Comparison of ENCODE assay signal across 9 mouse cellular contexts in the genomic region with DNA sequence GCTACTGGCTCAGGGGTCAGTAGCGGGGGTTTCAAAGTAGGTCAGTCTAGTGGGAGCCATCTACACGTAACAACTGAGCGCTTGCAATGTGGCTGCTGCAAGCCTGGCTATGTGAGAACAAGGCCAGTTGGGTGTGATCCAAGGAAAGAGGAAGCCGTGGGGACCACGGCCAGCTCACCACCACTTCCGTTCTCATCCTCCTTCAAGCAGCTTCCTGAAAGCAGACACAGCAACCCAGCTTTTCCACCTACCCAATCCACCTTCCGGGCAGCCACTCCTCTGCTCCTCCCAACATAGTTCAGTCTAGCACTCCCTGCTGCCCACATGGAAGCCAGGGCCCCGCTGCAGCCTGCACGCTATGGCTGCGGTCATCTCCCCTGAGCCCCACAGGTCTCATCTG. TPM values are rescaled to one million over a fixed set of nuclear protein-coding genes. Genes with fewer than 3 reads are reported as not detected.
DNase-seq lines count a peak whose midpoint lies in the region; ATAC-seq lines count a peak whose summit lies in the region.
"Had no signal": no experiment of that assay in that cellular context is flagged by ENCODE, and none has a peak within 500 bp of the region (broad histone marks: within the 10 kb centered on the region; RNA-seq: fewer than 3 reads in every experiment).

No protein-coding gene starts in this region.

- ATAC-seq in intestine, embryonic 15.5 days, result no peak
- ATAC-seq in lung, embryonic 15.5 days (ENCODE audit: borderline replicate concordance, extremely low read depth, low FRiP score, low TSS enrichment), result peak; percentile 50; the same call in 1 of the 2 replicates
- ATAC-seq in stomach, embryonic 16.5 days (ENCODE audit: insufficient read depth, low FRiP score), result no peak

- peak overlapping the region; percentile 51; the same call in 1 of the 2 replicates for H3K27ac ChIP-seq in intestine, embryonic 15.5 days
- H3K27ac ChIP-seq in lung, embryonic 15.5 days, result peak overlapping the region; percentile 48
- H3K27ac ChIP-seq in stomach, embryonic 16.5 days (ENCODE audit: low read length), result peak overlapping the region; percentile 19; the same call in 1 of the 2 replicates
- H3K27ac ChIP-seq: embryonic facial prominence, embryonic 15.5 days had no signal

- no peaks in the 10 kb centered on the region for H3K27me3 ChIP-seq in intestine, embryonic 15.5 days (replicated peaks)
- no peaks in the 10 kb centered on the region for H3K27me3 ChIP-seq in lung, embryonic 15.5 days
- no peaks in the 10 kb centered on the region for H3K27me3 ChIP-seq in stomach, embryonic 16.5 days (ENCODE audit: control insufficient read depth, insufficient read depth, low read length)
- H3K27me3 ChIP-seq: embryonic facial prominence, embryonic 15.5 days had no signal

- no peak overlapping the region for H3K4me3 ChIP-seq in intestine, embryonic 15.5 days (replicated peaks)
- H3K4me3 ChIP-seq in lung, embryonic 15.5 days, result no peak overlapping the region
- H3K4me3 ChIP-seq in stomach, embryonic 16.5 days (replicated peaks; ENCODE audit: low read length), result no peak overlapping the region
- H3K4me3 ChIP-seq: embryonic facial prominence, embryonic 15.5 days had no signal

- peak; percentile 58 for DNase-seq in adrenal gland, adult 2 months
- no peak for DNase-seq in adrenal gland, postnatal 4 days (ENCODE audit: low spot score in 2 of 2)
- DNase-seq in urinary bladder, postnatal 25 days (ENCODE audit: low spot score), result peak; percentile 7
- DNase-seq in urinary bladder, adult 18-20 months (ENCODE audit: low spot score in 2 of 2), result no peak
- no peak for DNase-seq in yolk sac, embryonic 10.5 days (ENCODE audit: low spot score)

- 50% methylated on average over 10 of the region's 10 CpGs for WGBS in intestine, embryonic 15.5 days
- 30% methylated on average over 10 of the region's 10 CpGs for WGBS in lung, embryonic 15.5 days
- 41% methylated on average over 10 of the region's 10 CpGs for WGBS in stomach, embryonic 16.5 days

- H3K4me2 ChIP-seq in intestine, embryonic 15.5 days (replicated peaks), result no peak overlapping the region
- 0 out of 2 replicates have a peak overlapping the region, but pooled peaks have one; percentile 14 for H3K4me2 ChIP-seq in lung, embryonic 15.5 days
- peak overlapping the region; percentile 3; the same call in 1 of the 2 replicates for H3K4me2 ChIP-seq in stomach, embryonic 16.5 days (ENCODE audit: low read depth, low read length)
- H3K4me2 ChIP-seq: embryonic facial prominence, embryonic 15.5 days had no signal

- H3K4me1 ChIP-seq in intestine, embryonic 15.5 days (replicated peaks), result peaks cover 14% of the 10 kb centered on the region
- peaks cover 21% of the 10 kb centered on the region for H3K4me1 ChIP-seq in lung, embryonic 15.5 days
- peaks cover 9% of the 10 kb centered on the region for H3K4me1 ChIP-seq in stomach, embryonic 16.5 days (ENCODE audit: control insufficient read depth, insufficient read depth, low read length)

- H3K9me3 ChIP-seq in intestine, embryonic 15.5 days, result no peaks in the 10 kb centered on the region
- no peaks in the 10 kb centered on the region for H3K9me3 ChIP-seq in lung, embryonic 15.5 days
- H3K9me3 ChIP-seq in stomach, embryonic 16.5 days (replicated peaks; ENCODE audit: control insufficient read depth, low read length), result no peaks in the 10 kb centered on the region
- H3K9me3 ChIP-seq: embryonic facial prominence, embryonic 15.5 days had no signal

- peaks cover 7% of the 10 kb centered on the region for H3K36me3 ChIP-seq in intestine, embryonic 15.5 days
- peaks cover 13% of the 10 kb centered on the region for H3K36me3 ChIP-seq in lung, embryonic 15.5 days
- no peaks in the 10 kb centered on the region for H3K36me3 ChIP-seq in stomach, embryonic 16.5 days (ENCODE audit: control insufficient read depth, insufficient read depth, low read length)

- no peak overlapping the region for H3K9ac ChIP-seq in intestine, embryonic 15.5 days
- H3K9ac ChIP-seq in lung, embryonic 15.5 days, result no peak overlapping the region
- H3K9ac ChIP-seq in stomach, embryonic 16.5 days (ENCODE audit: low read length), result peak overlapping the region; percentile 26; the same call in 1 of the 2 replicates
- H3K9ac ChIP-seq: embryonic facial prominence, embryonic 15.5 days had no signal

RNA-seq across cellular contexts. Expression of gene Acaa1a, which starts 5.2 kb away (rescaled TPM):
- 100 to 1,000 TPM in 1 of 2 experiments, 10 to 100 TPM in 1; 79.6 to 121 TPM for total RNA-seq in adrenal gland, adult 2 months (2021)
- 607 and 681 TPM in 2 replicates for polyA plus RNA-seq in adrenal gland, adult 2 months (2012; rRNA removed)
- 100 to 1,000 TPM; 115 to 119 TPM for total RNA-seq in adrenal gland, postnatal 4 days (2021)
- 95.2 and 108 TPM in 2 replicates for polyA plus RNA-seq in intestine, embryonic 15.5 days (2015; fragmentation: Nextera tagmentation; extraction: Ambion mirVana)
- polyA plus RNA-seq in lung, embryonic 15.5 days (2015; fragmentation: Nextera tagmentation; extraction: Ambion mirVana), result 117 and 121 TPM in 2 replicates
- 131 and 139 TPM in 2 replicates for polyA plus RNA-seq in stomach, embryonic 16.5 days (2015; fragmentation: Nextera tagmentation; extraction: Ambion mirVana)

RNA-seq across cellular contexts. Expression of gene Myd88, which starts 6.9 kb away (rescaled TPM):
- 10 to 100 TPM; 26.9 to 34.5 TPM for total RNA-seq in adrenal gland, adult 2 months (2021)
- 18.5 and 19.7 TPM in 2 replicates for polyA plus RNA-seq in adrenal gland, adult 2 months (2012; rRNA removed)
- 10 to 100 TPM; 29.4 to 31.3 TPM for total RNA-seq in adrenal gland, postnatal 4 days (2021)
- 29.8 and 32.1 TPM in 2 replicates for polyA plus RNA-seq in intestine, embryonic 15.5 days (2015; fragmentation: Nextera tagmentation; extraction: Ambion mirVana)
- 29.4 and 32.0 TPM in 2 replicates for polyA plus RNA-seq in lung, embryonic 15.5 days (2015; fragmentation: Nextera tagmentation; extraction: Ambion mirVana)
- 43.2 and 46.7 TPM in 2 replicates for polyA plus RNA-seq in stomach, embryonic 16.5 days (2015; fragmentation: Nextera tagmentation; extraction: Ambion mirVana)

RNA-seq across cellular contexts. Expression of gene Oxsr1, which starts 12.1 kb away (rescaled TPM):
- total RNA-seq in adrenal gland, adult 2 months (2021), result 10 to 100 TPM; 32.7 to 33.1 TPM
- 7.2 and 8.2 TPM in 2 replicates for polyA plus RNA-seq in adrenal gland, adult 2 months (2012; rRNA removed)
- 10 to 100 TPM; 36.0 to 39.5 TPM for total RNA-seq in adrenal gland, postnatal 4 days (2021)
- polyA plus RNA-seq in intestine, embryonic 15.5 days (2015; fragmentation: Nextera tagmentation; extraction: Ambion mirVana), result 12.0 and 12.1 TPM in 2 replicates
- polyA plus RNA-seq in lung, embryonic 15.5 days (2015; fragmentation: Nextera tagmentation; extraction: Ambion mirVana), result 10.3 and 11.3 TPM in 2 replicates
- polyA plus RNA-seq in stomach, embryonic 16.5 days (2015; fragmentation: Nextera tagmentation; extraction: Ambion mirVana), result 11.7 TPM in 2 replicates

RNA-seq across cellular contexts. Expression of gene Xylb, which starts 22.9 kb away (rescaled TPM):
- 1 to 10 TPM; 1.5 to 1.8 TPM for total RNA-seq in adrenal gland, adult 2 months (2021)
- 1.1 and 1.2 TPM in 2 replicates for polyA plus RNA-seq in adrenal gland, adult 2 months (2012; rRNA removed)
- total RNA-seq in adrenal gland, postnatal 4 days (2021), result 10 to 100 TPM in 1 of 2 experiments, 1 to 10 TPM in 1; 7.3 to 16.5 TPM
- 13.2 and 14.5 TPM in 2 replicates for polyA plus RNA-seq in intestine, embryonic 15.5 days (2015; fragmentation: Nextera tagmentation; extraction: Ambion mirVana)
- polyA plus RNA-seq in lung, embryonic 15.5 days (2015; fragmentation: Nextera tagmentation; extraction: Ambion mirVana), result 4.3 and 4.9 TPM in 2 replicates
- polyA plus RNA-seq in stomach, embryonic 16.5 days (2015; fragmentation: Nextera tagmentation; extraction: Ambion mirVana), result 7.0 and 8.5 TPM in 2 replicates

RNA-seq across cellular contexts. Expression of gene Slc22a14, which starts 31.0 kb away (rescaled TPM):
- total RNA-seq in adrenal gland, adult 2 months (2021), result under 1 TPM in 1 of 2 experiments, not detected in 1; 0.12 TPM
- not detected in 2 replicates for polyA plus RNA-seq in adrenal gland, adult 2 months (2012; rRNA removed)
- not detected for total RNA-seq in adrenal gland, postnatal 4 days (2021)
- 0.06 TPM in 1 of 2 replicates, not detected in the other for polyA plus RNA-seq in intestine, embryonic 15.5 days (2015; fragmentation: Nextera tagmentation; extraction: Ambion mirVana)
- 0.10 TPM in 1 of 2 replicates, not detected in the other for polyA plus RNA-seq in lung, embryonic 15.5 days (2015; fragmentation: Nextera tagmentation; extraction: Ambion mirVana)
- polyA plus RNA-seq in stomach, embryonic 16.5 days (2015; fragmentation: Nextera tagmentation; extraction: Ambion mirVana), result not detected in 2 replicates

Comparison
In these comparisons a context has a peak if more than half of its experiments do, and no peak if none do; other contexts are left out.
1. DNase-seq: peak in adrenal gland, adult 2 months (single experiment) and urinary bladder, postnatal 25 days (single experiment); none in adrenal gland, postnatal 4 days (0 of 2), urinary bladder, adult 18-20 months (0 of 2) and yolk sac, embryonic 10.5 days (single experiment).
2. Peak in every context shown above with its lines, with median percentiles within 50 percentile points of each other: H3K27ac ChIP-seq.